In the genomic region with DNA sequence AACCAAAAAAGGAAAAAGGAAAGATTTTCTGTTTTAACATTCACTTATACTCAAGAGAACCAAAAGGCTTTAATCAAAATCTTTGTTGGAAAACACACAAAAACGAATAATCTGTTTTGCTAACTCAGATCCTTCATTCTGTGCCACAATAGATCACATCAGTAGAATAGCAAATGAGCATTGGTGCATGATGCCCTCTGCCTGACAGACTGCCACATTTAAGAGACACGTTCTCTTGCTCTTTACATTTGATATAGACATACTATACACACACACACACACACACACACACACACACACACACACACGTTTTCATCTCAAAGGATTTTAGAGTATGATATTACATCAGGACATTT, we compare ENCODE assay signal across 15 mouse cellular contexts.
"Had no signal": no experiment of that assay in that cellular context is flagged by ENCODE, and none has a peak within 500 bp of the region (broad histone marks: within the 10 kb centered on the region; RNA-seq: fewer than 3 reads in every experiment).

No protein-coding gene starts in this region.

- H3K9ac ChIP-seq: liver, embryonic 13.5 days; neural tube, embryonic 12.5 days; neural tube, embryonic 15.5 days had no signal

- ATAC-seq: intestine, embryonic 16.5 days had no signal

- H3K27me3 ChIP-seq: liver, embryonic 13.5 days; neural tube, embryonic 12.5 days; neural tube, embryonic 15.5 days had no signal

- H3K36me3 ChIP-seq: liver, embryonic 13.5 days; neural tube, embryonic 12.5 days; neural tube, embryonic 15.5 days had no signal

- H3K4me3 ChIP-seq: left cerebral cortex, adult 2 months; liver, embryonic 13.5 days; neural tube, embryonic 12.5 days; neural tube, embryonic 15.5 days had no signal

- H3K9me3 ChIP-seq: liver, embryonic 13.5 days; neural tube, embryonic 12.5 days; neural tube, embryonic 15.5 days had no signal

- DNase-seq: kidney, adult 18-20 months; kidney, adult 9 months; kidney, postnatal 14 days; layer of hippocampus, postnatal 36 days; liver, embryonic 13.5 days; lung, adult 2 months; thymus, adult 2 months; thymus, postnatal 14 days; thymus, postnatal 4 days had no signal

- H3K27ac ChIP-seq: left cerebral cortex, adult 2 months; liver, embryonic 13.5 days; macrophage; neural tube, embryonic 12.5 days; neural tube, embryonic 15.5 days; stomach, postnatal 0 days had no signal

- H3K4me2 ChIP-seq: liver, embryonic 13.5 days; neural tube, embryonic 12.5 days; neural tube, embryonic 15.5 days had no signal

- H3K4me1 ChIP-seq: liver, embryonic 13.5 days; neural tube, embryonic 12.5 days; neural tube, embryonic 15.5 days had no signal
